Mouse (Mus musculus): ENCODE measurements around the gene Supt3.

Gene Supt3

GRCm38 (mm10) chr17:44970255-44970654 lies 193.3 kb downstream of the Supt3 start:
- no peak for DNase-seq

GRCm38 (mm10) chr17:44973489-44973888 lies 196.5 kb downstream of the Supt3 start:
- peak; percentile 59 for DNase-seq

- no peak for DNase-seq
Measured at GRCm38 (mm10) chr17:44977690-44978089, 200.7 kb downstream of the Supt3 start.

DNA sequence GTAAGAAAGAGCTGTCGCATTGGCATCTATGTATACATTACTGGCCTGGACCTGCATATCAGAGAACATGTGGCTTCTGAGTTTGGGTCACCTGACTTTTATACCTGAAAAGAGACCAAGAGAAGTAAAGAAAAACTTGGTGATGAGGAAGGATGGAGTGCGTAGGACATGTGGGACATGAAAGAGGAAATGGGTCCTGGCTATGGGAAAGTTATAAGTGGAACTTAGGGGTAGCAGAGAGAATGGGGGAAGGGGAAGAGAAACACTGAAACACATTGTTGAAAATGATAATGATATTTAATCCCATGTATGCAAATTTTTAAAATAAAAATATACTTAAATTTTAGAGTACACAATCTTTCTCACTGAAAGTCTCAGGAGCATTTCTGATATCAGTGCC lies 211.0 kb downstream of the Supt3 start:
- no peak for DNase-seq

DNA sequence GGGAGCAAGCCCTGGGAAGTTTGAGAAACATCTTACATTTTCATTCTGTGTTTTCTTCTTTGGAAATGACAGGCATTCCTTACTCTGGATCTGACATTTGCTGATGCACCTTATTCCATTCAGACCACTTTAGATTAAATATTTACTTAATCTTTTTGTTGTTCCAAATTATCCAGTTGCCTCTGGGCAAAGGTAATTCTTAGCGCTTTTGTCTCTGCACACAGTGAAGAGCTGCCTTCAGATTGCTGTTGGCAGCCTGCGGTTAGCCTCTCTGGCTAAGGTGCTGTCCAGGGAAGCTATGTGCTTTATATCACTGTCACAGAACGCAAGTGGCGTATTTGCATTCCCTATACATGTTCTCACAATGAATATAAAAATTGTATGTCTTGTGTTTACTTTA lies 226.4 kb downstream of the Supt3 start:
- peak; percentile 11 for DNase-seq

DNA sequence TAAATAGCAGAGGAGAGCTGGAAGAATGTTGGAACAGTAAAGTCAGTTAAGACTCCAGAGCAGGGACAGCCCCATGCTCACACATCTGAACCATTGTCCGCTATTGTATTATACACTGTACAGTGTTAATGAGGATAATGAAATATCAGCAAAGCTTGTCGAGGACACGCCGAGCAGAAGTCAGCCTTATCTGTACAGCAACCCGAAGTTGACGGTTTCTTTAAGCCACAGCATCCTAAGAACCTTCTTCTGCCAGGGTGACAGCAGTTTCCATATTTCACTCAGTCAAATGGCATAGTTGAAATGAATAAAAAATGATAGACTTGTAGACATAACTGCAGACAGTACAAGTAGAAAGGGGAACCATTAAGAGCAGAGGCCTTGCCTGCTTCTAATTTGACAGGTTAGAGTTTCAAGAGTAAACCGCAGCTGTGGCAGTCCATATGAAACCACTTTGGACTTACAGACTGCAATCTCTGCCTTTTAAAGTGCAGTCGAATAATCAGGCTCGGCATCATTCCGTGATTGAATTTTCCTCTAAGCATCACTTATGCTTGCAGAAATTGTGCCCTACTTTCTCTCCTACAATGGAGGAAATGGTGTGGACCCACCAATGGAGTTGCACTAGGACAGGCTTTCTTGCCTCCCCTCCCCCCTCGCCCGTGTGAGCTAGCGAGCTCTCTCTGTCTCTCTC lies 227.7 kb downstream of the Supt3 start:
- no peak for DNase-seq

- DNase-seq: no peak
Measured at GRCm38 (mm10) chr17:45007461-45007860, 230.5 kb downstream of the Supt3 start.

DNA sequence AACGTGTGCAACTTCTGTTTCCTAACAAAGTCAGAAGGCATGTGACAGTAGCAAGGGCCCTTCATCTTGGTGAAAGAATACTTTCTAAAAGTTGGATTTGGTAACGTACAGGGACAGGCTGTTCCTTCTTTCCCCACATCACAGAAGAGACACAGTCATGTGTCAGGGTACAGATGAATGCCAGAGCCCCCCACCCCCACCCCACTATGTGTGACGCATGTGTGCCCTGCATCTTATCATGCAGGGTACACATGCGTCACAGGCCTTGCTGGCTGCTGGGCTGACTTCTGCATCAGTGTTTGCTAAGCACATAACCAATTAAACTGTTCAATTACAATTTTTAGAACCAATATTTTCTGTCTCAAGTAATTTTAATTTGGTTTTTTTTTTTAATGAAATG lies 231.7 kb downstream of the Supt3 start:
- no peak for DNase-seq

- DNase-seq: no peak
Measured at GRCm38 (mm10) chr17:45010409-45010808, 233.5 kb downstream of the Supt3 start.

GRCm38 (mm10) chr17:45016746-45017145 lies 239.8 kb downstream of the Supt3 start:
- DNase-seq: no peak

GRCm38 (mm10) chr17:45020155-45020930 lies 243.4 kb downstream of the Supt3 start:
- DNase-seq: peak; percentile 27

- peak; percentile 44 for DNase-seq
Measured at GRCm38 (mm10) chr17:45028441-45028840, 251.5 kb downstream of the Supt3 start.

DNA sequence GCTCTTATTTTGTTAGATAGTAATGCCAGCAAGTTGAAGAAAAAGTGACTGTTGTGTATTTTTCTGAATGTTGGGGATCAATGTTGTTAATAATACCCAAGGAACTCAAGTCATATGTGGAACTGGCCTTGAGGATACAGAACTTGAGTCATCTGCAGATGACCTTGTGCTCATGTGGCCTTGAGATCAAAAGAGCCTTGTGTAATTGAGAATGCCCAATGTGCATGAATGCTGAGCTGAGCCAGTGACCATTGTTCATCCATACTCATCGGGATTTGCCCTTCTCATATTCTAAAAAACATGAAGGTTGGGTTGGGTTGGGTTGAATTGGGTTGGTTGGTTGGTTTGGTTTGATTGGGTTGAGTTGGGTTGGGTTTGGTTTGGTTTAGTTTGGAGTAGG lies 252.2 kb downstream of the Supt3 start:
- no peak for DNase-seq

DNA sequence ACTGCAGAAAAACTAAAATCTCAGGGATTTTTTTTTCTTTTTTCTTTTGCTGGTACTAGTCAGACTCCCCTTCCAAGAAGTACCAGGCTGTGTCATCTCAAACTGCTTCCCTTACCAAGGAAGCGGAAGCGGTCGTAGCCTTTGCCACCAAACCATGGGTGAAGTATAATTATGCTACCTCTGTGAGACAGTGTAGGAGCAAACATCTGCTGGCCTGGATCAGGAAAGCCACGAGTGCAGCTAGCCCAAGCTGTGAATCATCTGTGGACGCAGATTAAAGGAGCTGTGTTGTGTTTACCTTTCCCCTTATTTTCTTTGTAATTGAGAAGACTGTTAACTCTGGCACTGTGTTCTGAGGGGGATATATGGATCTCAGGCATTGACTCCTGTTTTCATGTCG lies 255.3 kb downstream of the Supt3 start:
- no peak for DNase-seq

GRCm38 (mm10) chr17:45033617-45034016 lies 256.7 kb downstream of the Supt3 start:
- DNase-seq: no peak

DNA sequence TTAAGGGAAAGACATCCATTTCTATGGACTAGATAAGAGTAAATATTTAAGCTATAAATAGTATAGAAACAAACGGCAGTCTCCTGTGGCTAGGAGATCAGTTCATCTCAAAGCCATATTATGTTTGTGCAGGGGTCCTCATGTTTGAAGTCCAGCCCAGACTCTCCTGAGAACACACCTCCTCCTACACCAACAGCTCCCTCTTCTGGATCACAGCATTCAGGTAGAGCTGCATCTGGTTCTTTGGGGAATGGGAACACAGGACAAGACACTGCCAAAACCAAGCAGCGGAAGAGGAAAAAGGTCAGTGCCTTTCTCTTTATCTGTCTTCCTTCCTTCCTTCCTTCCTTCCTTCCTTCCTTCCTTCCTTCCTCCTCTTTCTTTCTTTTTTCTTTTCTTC lies 264.1 kb downstream of the Supt3 start:
- no peak for DNase-seq

- peak; percentile 27 for DNase-seq
Measured at GRCm38 (mm10) chr17:45045804-45046203, 268.9 kb downstream of the Supt3 start.

GRCm38 (mm10) chr17:45046583-45046982 lies 269.6 kb downstream of the Supt3 start:
- no peak for DNase-seq

DNA sequence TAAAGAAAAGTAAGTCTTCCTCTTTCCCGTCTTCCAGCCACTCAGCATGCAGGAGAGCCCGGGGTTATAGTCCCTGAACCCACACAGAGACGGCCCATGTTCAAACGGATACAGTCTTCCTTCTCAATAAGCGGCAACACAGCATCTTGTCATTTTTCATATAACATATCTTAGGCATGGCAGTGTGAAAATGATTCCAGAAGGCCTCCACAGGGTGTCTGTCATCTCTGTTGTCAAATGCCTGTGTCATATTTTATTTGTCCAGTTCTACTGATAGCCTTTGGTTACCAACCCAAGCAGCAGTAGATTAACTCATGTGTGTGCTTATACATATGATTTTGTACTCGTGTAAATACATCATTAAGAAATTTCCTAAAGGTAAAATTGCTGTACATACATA lies 270.3 kb downstream of the Supt3 start:
- DNase-seq: no peak

DNA sequence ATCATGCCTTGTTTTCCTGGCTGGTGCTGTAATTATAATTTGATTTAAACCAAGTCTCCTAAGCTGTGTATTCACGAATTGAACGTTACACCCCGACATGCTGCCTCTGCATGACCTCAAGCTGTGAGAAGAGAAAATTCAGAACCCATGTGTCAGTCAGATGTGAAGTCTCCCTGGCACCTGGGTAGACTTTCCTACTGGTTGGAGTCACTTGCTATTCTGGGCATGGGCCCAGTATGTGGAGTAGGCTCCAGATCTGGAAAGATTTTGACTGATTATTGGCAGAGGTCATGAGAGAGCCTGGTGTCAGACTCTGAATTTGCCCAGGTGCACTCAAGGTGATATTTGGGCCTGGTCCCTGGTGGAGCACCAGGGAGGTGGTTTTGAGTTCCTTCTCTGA lies 275.0 kb downstream of the Supt3 start:
- no peak for DNase-seq

- no peak for DNase-seq
Measured at GRCm38 (mm10) chr17:45053371-45053770, 276.4 kb downstream of the Supt3 start.

DNA sequence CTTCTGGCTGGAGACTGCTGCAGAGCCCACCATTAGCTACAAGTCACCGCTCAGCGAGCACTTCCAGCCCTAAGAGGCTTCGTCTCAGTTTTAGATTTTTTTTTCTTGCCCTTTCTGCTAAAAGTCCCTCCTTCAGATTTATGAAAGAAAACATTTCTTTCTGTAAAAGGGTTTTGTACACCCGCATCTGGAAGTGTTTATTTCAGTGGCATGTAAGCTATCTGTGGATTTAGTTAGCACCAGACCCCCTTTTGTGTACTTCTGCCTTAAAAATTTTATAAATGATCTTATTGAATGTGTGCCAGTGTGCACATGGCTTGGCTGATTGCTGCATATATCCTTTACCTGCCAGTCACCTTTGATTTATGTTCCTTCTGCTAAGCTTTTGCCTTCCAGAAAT lies 277.6 kb downstream of the Supt3 start:
- no peak for DNase-seq

- DNase-seq: no peak
Measured at GRCm38 (mm10) chr17:45056894-45057293, 279.9 kb downstream of the Supt3 start.

DNA sequence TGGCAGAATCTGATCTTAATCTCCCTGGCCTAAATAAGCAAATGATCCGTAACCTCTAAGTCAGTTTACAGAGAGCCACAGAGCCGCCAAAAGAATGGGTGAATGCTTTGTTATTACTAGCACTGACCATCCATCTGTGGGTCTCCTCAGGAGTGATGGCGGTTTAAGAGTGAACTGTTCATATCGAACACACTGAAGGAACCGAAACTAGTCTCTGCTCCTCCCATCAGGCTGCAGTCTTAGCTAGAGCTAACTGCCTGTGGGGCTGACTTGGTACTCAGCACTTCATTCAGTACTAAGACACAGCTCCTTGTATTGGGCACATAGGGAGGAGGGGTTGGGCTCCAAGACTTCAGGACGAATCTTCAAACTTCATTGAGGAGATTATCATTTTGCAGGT lies 280.8 kb downstream of the Supt3 start:
- DNase-seq: no peak

All from kidney, postnatal 10 days (tissue).